Mouse (Mus musculus) kidney, postnatal 4 days (tissue): ENCODE data around the gene Crnkl1.

Experiments used
- DNase-seq, 2 experiments: peaks; one replicate each; pipeline ENCODE4 v3.0.0; 2021; ENCODE audit warnings: mixed read lengths in 2 of 2

Gene Crnkl1

DNA sequence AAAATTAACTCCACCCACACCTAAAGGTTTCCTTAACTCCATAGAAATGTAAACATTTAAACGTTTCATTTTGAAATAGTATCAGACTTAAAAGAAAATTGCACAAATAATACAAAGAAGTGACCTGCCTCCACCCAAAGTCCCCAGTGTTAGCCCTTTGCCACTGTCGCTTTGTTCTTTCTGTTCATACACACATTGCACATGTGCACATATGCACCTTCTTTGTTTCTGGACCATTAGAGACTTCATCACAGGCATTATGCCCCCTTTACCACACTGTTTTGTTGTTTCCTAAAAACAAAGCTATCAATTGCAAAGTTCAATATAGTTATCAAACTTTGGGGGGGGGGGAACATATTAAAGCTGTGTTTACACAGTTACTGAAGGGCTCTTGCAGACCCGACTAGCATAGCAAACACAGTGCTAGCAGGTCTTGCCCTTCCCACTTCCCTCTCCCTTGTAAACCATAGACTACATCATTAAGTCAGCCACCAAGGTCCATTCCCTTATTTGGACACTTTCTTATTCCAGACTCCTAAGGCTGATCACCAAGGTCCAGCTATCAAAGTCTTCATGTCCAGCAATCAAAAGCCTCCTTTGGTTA, 59.8 kb downstream of the Crnkl1 start:
- no peak for DNase-seq

DNA sequence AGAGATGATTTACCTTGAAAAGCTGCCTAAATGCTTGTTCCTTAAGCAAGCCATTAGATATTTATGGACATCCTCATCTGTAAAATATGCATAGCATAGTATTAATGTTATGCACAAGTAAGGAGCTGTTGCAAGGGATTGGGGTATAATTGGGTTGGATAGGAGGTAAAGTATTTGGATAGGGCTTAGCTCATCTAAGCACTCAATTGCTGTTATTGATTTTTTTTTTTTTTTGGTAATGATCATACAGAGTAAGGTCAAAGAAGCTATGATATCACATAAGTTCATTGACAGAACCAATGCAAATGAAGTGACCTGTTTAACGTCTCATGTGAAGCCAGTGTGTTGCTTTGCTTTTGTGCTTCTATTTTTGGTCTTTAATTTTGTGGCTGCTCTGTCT, 60.9 kb downstream of the Crnkl1 start:
- DNase-seq, result no peak

DNA sequence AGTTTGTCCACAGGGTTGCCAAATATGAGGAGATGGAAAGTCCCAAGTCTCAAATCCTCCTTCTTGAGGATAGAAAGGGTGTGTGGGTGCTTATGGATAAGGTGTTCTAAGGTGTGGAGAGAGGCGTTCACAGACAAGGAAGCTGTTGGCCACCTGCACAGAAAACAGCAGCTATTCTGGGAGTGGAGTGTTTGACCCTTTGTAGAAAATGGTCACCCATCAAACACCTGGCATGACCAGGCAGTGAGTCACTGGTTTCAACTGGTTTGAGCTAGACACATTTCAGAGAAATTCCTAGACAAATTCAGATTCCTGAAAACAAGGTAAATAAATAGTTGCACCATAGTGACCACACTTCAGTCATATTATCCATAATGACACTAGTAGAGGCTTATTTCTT, 62.7 kb downstream of the Crnkl1 start:
- no peak for DNase-seq

DNA sequence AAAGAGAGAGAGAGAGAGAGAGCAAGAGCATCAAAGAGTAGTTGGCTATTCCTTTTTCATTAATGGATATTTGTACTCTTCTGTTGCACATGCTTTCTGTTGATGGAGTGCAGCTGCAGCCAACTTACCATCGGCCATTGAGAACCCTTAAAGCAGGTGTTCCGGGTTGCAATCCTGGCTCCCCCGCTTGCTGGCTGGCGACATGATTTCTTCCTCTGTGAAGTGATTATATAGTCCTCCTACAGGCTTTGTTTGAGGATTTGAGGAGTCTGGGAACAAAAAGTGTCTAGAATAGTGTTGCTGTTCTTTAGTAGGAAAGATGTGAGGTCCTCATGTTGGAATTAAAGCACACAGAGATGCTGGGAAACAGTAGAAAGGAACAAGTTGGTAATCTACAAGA, 63.5 kb downstream of the Crnkl1 start:
- no peak for DNase-seq
